8 mouse cellular contexts compared by ENCODE assay signal in the genomic region with DNA sequence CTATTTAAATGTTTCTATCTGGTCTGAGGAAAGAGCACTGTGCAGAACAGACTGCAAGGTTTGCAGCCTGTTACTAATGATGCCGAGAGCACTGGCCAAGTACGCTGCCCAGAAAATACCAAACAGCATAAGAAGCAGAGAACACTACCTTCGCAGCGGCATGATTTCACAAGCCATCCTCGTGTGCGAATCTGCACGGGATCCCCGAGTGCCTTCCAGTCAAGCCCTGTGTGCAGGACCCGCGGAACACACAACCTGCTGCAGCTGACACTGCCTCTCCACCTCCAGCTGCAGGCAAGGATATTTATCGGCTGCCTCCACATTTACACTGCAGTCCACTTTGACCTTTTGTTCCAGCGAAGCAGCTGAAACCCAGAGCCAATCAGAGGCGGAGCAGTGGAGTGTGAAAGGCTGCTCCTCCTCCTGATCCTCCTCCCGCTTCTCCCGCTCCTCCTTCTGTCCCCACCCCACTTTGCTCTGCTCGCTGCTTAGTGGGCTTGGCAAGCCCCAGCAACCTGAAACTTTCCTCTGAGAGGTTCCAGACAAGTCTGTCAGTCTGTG. TPM values are rescaled to one million over a fixed set of nuclear protein-coding genes. Genes with fewer than 3 reads are reported as not detected.
DNase-seq lines count a peak whose midpoint lies in the region; ATAC-seq lines count a peak whose summit lies in the region.

TSS of gene Fam13a (minus strand) at position 386 of the 561 bp plus-strand sequence.

- DNase-seq in spleen, adult 18-20 months: peak; percentile 15 to 21
- no peak for DNase-seq in spleen, adult 12 weeks (ENCODE audit: low spot score)
- DNase-seq in embryonic facial prominence, embryonic 14.5 days (ENCODE audit: low spot score): peak; percentile 97
- DNase-seq in heart, adult 8-10 months (ENCODE audit: low spot score): peak; percentile 90
- peak; percentile 91 to 96 for DNase-seq in kidney, adult 8-10 months
- DNase-seq in limb, embryonic 11.5 days (ENCODE audit: low spot score): peak; percentile 82
- peak; percentile 22 to 41 for DNase-seq in spleen, postnatal 36 days (ENCODE audit: low spot score in 2 of 2)

- H3K27me3 ChIP-seq in embryonic facial prominence, embryonic 14.5 days (replicated peaks; ENCODE audit: control insufficient read depth, insufficient read depth, low read length): no peaks in the 10 kb centered on the region
- H3K27me3 ChIP-seq in limb, embryonic 11.5 days (ENCODE audit: control insufficient read depth, insufficient read depth, low read length): no peaks in the 10 kb centered on the region
- no peaks in the 10 kb centered on the region for H3K27me3 ChIP-seq in midbrain, embryonic 12.5 days

- peak within 1 kb of the TSS; percentile 52 for H3K4me3 ChIP-seq in embryonic facial prominence, embryonic 14.5 days (ENCODE audit: low read depth, low read length)
- H3K4me3 ChIP-seq in limb, embryonic 11.5 days (ENCODE audit: low read depth, low read length): peak within 1 kb of the TSS; percentile 43
- H3K4me3 ChIP-seq in midbrain, embryonic 12.5 days: peak within 1 kb of the TSS; percentile 52

- H3K36me3 ChIP-seq in embryonic facial prominence, embryonic 14.5 days (ENCODE audit: control insufficient read depth, insufficient read depth, low read length): no peaks in the 10 kb centered on the region
- H3K36me3 ChIP-seq in limb, embryonic 11.5 days (ENCODE audit: control insufficient read depth, insufficient read depth, low read length): no peaks in the 10 kb centered on the region
- no peaks in the 10 kb centered on the region for H3K36me3 ChIP-seq in midbrain, embryonic 12.5 days

- H3K27ac ChIP-seq in embryonic facial prominence, embryonic 14.5 days (replicated peaks; ENCODE audit: low read depth, low read length): peak within 1 kb of the TSS; percentile 64
- H3K27ac ChIP-seq in limb, embryonic 11.5 days (replicated peaks; ENCODE audit: low read depth, low read length): no peak within 1 kb of the TSS
- H3K27ac ChIP-seq in midbrain, embryonic 12.5 days (replicated peaks): peak within 1 kb of the TSS; percentile 67

- WGBS in embryonic facial prominence, embryonic 14.5 days: 0% methylated on average over 13 of the region's 16 CpGs
- WGBS in limb, embryonic 11.5 days: under 1% methylated on average over 16 of the region's 16 CpGs
- under 1% methylated on average over 16 of the region's 16 CpGs for WGBS in midbrain, embryonic 12.5 days

- H3K9me3 ChIP-seq in embryonic facial prominence, embryonic 14.5 days (ENCODE audit: control insufficient read depth, low read length): no peaks in the 10 kb centered on the region
- H3K9me3 ChIP-seq in limb, embryonic 11.5 days (ENCODE audit: control insufficient read depth, low read length): no peaks in the 10 kb centered on the region
- H3K9me3 ChIP-seq in midbrain, embryonic 12.5 days: no peaks in the 10 kb centered on the region

- peak; percentile 100 for ATAC-seq in embryonic facial prominence, embryonic 14.5 days (ENCODE audit: low read depth)
- peak; percentile 98 for ATAC-seq in limb, embryonic 11.5 days (ENCODE audit: insufficient number of reproducible peaks, low FRiP score, low TSS enrichment, low read depth)
- peak; percentile 98 for ATAC-seq in midbrain, embryonic 12.5 days (ENCODE audit: low FRiP score, low read depth)

- peaks cover 5% of the 10 kb centered on the region; the same call in 1 of the 2 replicates for H3K4me1 ChIP-seq in embryonic facial prominence, embryonic 14.5 days (ENCODE audit: control insufficient read depth, insufficient read depth, low read length)
- no peaks in the 10 kb centered on the region for H3K4me1 ChIP-seq in limb, embryonic 11.5 days (ENCODE audit: control insufficient read depth, insufficient read depth, low read length)
- H3K4me1 ChIP-seq in midbrain, embryonic 12.5 days: peaks cover 8% of the 10 kb centered on the region; the same call in 1 of the 2 replicates

- H3K9ac ChIP-seq in embryonic facial prominence, embryonic 14.5 days (ENCODE audit: low read depth, low read length): peak within 1 kb of the TSS; percentile 52
- peak within 1 kb of the TSS; percentile 57 for H3K9ac ChIP-seq in limb, embryonic 11.5 days (ENCODE audit: low read length)
- H3K9ac ChIP-seq in midbrain, embryonic 12.5 days (replicated peaks): peak within 1 kb of the TSS; percentile 48

- peak within 1 kb of the TSS; percentile 68 for H3K4me2 ChIP-seq in embryonic facial prominence, embryonic 14.5 days (ENCODE audit: low read depth, low read length)
- H3K4me2 ChIP-seq in limb, embryonic 11.5 days (ENCODE audit: low read depth, severe bottlenecking): peak within 1 kb of the TSS; percentile 57
- peak within 1 kb of the TSS; percentile 56 for H3K4me2 ChIP-seq in midbrain, embryonic 12.5 days (replicated peaks)

RNA-seq across cellular contexts. Expression of gene Fam13a, which starts in this region (rescaled TPM):
- polyA plus RNA-seq in embryonic facial prominence, embryonic 14.5 days (2014; fragmentation: Nextera tagmentation; extraction: Ambion mirVana): 8.2 and 10.1 TPM in 2 replicates
- 10 to 100 TPM; 23.5 to 28.1 (median 24.4) TPM for total RNA-seq in heart, adult 8-10 months (2022)
- polyA plus RNA-seq in limb, embryonic 11.5 days (2014; fragmentation: Nextera tagmentation; extraction: Ambion mirVana): 4.1 and 4.3 TPM in 2 replicates
- 5.7 and 6.2 TPM in 2 replicates for polyA plus RNA-seq in midbrain, embryonic 12.5 days (2016; fragmentation: Nextera tagmentation; extraction: Ambion mirVana)
